9 mouse cellular contexts compared by ENCODE assay signal in genomic region chr1:80854289-80854701, GRCm38 (mm10).
A peak's percentile ranks its signal among the peaks of the same experiment; 100 is the strongest.
DNase-seq lines count a peak whose midpoint lies in the region; ATAC-seq and TF ChIP-seq lines count a peak whose summit lies in the region.
"Had no signal": no experiment of that assay in that cellular context is flagged by ENCODE, and none has a peak within 500 bp of the region (broad histone marks: within the 10 kb centered on the region; RNA-seq: fewer than 3 reads in every experiment).

No protein-coding gene starts in this region.

- H3K27me3 ChIP-seq in forebrain, embryonic 13.5 days: no peaks in the 10 kb centered on the region
- H3K27me3 ChIP-seq in forebrain, embryonic 10.5 days (ENCODE audit: poor library complexity, severe bottlenecking): no peaks in the 10 kb centered on the region
- no peaks in the 10 kb centered on the region for H3K27me3 ChIP-seq in forebrain, embryonic 15.5 days
- H3K27me3 ChIP-seq in myocyte (ENCODE audit: control insufficient read depth, insufficient read depth, insufficient read length): no peaks in the 10 kb centered on the region

- DNase-seq in forebrain, embryonic 10.5 days (ENCODE audit: extremely low spot score, low spot score): no peak
- peak; percentile 47 for DNase-seq in MN1 (ENCODE audit: low spot score)
- peak; percentile 47 to 56 for DNase-seq in layer of hippocampus, postnatal 36 days
- DNase-seq in T-cell, adult 2 months (ENCODE audit: low spot score): no peak
- no peak for DNase-seq in adrenal gland, postnatal 14 days

- peak overlapping the region; percentile 16; the same call in 1 of the 2 replicates for H3K4me2 ChIP-seq in forebrain, embryonic 13.5 days
- peak overlapping the region; percentile 31 for H3K4me2 ChIP-seq in forebrain, embryonic 15.5 days (replicated peaks)
- H3K4me2 ChIP-seq in myocyte (ENCODE audit: low read depth): no peak overlapping the region

- no peak overlapping the region for H3K4me3 ChIP-seq in forebrain, embryonic 13.5 days
- no peak overlapping the region for H3K4me3 ChIP-seq in forebrain, embryonic 10.5 days
- peak overlapping the region; percentile 10 for H3K4me3 ChIP-seq in forebrain, embryonic 15.5 days
- H3K4me3 ChIP-seq in myocyte: no peak overlapping the region

- no peaks in the 10 kb centered on the region for H3K79me2 ChIP-seq in myocyte (ENCODE audit: control insufficient read depth, insufficient read depth)

- H3K9ac ChIP-seq in forebrain, embryonic 13.5 days: no peak overlapping the region
- H3K9ac ChIP-seq in forebrain, embryonic 15.5 days (replicated peaks): no peak overlapping the region
- H3K9ac ChIP-seq: liver, embryonic 14.5 days had no signal

- no peak overlapping the region for H3ac ChIP-seq in myocyte (ENCODE audit: control insufficient read depth, insufficient read length)

- no peaks in the 10 kb centered on the region for H3K36me3 ChIP-seq in forebrain, embryonic 13.5 days (ENCODE audit: poor library complexity, severe bottlenecking)
- H3K36me3 ChIP-seq in forebrain, embryonic 10.5 days (replicated peaks): no peaks in the 10 kb centered on the region
- no peaks in the 10 kb centered on the region for H3K36me3 ChIP-seq in forebrain, embryonic 15.5 days
- no peaks in the 10 kb centered on the region for H3K36me3 ChIP-seq in myocyte (ENCODE audit: control insufficient read depth, insufficient read depth)

- no peak for TF ChIP-seq POLR2A in myocyte (IDR thresholded peaks at IDR 0.05; ENCODE audit: insufficient read length, low read depth)

- peak; percentile 90 for ATAC-seq in forebrain, embryonic 13.5 days
- peak; percentile 90 for ATAC-seq in forebrain, embryonic 15.5 days (replicated peaks)

- WGBS in forebrain, embryonic 13.5 days: 37% methylated on average over 7 of the region's 7 CpGs
- 72% methylated on average over 7 of the region's 7 CpGs for WGBS in forebrain, embryonic 10.5 days
- WGBS in forebrain, embryonic 15.5 days: 16% methylated on average over 7 of the region's 7 CpGs

- H3K4me1 ChIP-seq in forebrain, embryonic 13.5 days: peaks cover 16% of the 10 kb centered on the region
- 0 out of 2 replicates have a peak, but pooled peaks cover 3% of the 10 kb centered on the region for H3K4me1 ChIP-seq in forebrain, embryonic 10.5 days
- peaks cover 13% of the 10 kb centered on the region for H3K4me1 ChIP-seq in forebrain, embryonic 15.5 days

- no peaks in the 10 kb centered on the region for H3K9me3 ChIP-seq in forebrain, embryonic 13.5 days (replicated peaks)
- no peaks in the 10 kb centered on the region for H3K9me3 ChIP-seq in forebrain, embryonic 10.5 days
- no peaks in the 10 kb centered on the region for H3K9me3 ChIP-seq in forebrain, embryonic 15.5 days

- no peak overlapping the region for H3K27ac ChIP-seq in forebrain, embryonic 13.5 days
- no peak overlapping the region for H3K27ac ChIP-seq in forebrain, embryonic 10.5 days
- peak overlapping the region; percentile 43; the same call in 1 of the 2 replicates for H3K27ac ChIP-seq in forebrain, embryonic 15.5 days (replicated peaks)
- H3K27ac ChIP-seq: liver, embryonic 14.5 days had no signal

TF ChIP-seq in myocyte, 11 proteins besides CTCF, POLR2A, EP300 and RAD21:
- TF ChIP-seq MYOG (IDR thresholded peaks at IDR 0.05; ENCODE audit: control insufficient read depth in 1 of 3, insufficient read depth in 1 of 3, insufficient read length in 2 of 3, low read depth in 2 of 3): peak in 2 of 3 experiments; percentile 36 to 66
- TF ChIP-seq USF1 (IDR thresholded peaks at IDR 0.05; ENCODE audit: low read depth): no peak
- TF ChIP-seq MYOD1 (IDR thresholded peaks at IDR 0.05; ENCODE audit: control insufficient read depth in 1 of 3, insufficient read length in 2 of 3, low read depth in 2 of 3): peak in 2 of 3 experiments; percentile 74 to 91
- no peak for TF ChIP-seq TCF12 (IDR thresholded peaks at IDR 0.05; ENCODE audit: insufficient read depth, poor library complexity, severe bottlenecking)

Comparison
In these comparisons a context has a peak if more than half of its experiments do, and no peak if none do; other contexts are left out.
1. DNase-seq: peak in MN1 (single experiment) and layer of hippocampus, postnatal 36 days (2 of 2); none in forebrain, embryonic 10.5 days (single experiment), T-cell, adult 2 months (single experiment) and adrenal gland, postnatal 14 days (single experiment).